Mouse (Mus musculus) lung, adult 2 months (tissue): ENCODE data around the gene Depdc1b. TPM values are rescaled to one million over a fixed set of nuclear protein-coding genes. Genes with fewer than 3 reads are reported as not detected.
A peak's percentile ranks its signal among the peaks of the same experiment; 100 is the strongest.

Experiments
- DNase-seq: peaks from one replicate; pipeline ENCODE4 v3.0.0; 2022
- H3K4me1 ChIP-seq: fragments of 200-500 bp; 2 replicates; pipeline ENCODE4 v1.6.1; 2011; ENCODE audit warnings: low read length; ENCODE audit not compliant: control insufficient read depth, insufficient read depth
- H3K4me3 ChIP-seq: fragments of 200-500 bp; replicated peaks from 2 replicates; pipeline ENCODE3; 2011; ENCODE audit warnings: low read depth, mild to moderate bottlenecking, control low read depth, low read length; ENCODE audit errors: extremely low read depth
- CTCF ChIP-seq: fragments of 200-500 bp; IDR thresholded peaks from 2 replicates; pipeline ENCODE4 v1.5.1; 2011; ENCODE audit warnings: mild to moderate bottlenecking, low read length, control low read depth; ENCODE audit not compliant: insufficient read depth
- POLR2A ChIP-seq: fragments of 200-500 bp; IDR thresholded peaks from 2 replicates; pipeline ENCODE4 v1.6.1; 2011; ENCODE audit warnings: low read depth, mild to moderate bottlenecking, control low read depth, low read length, borderline replicate concordance; ENCODE audit errors: extremely low read depth
- WGBS: fragments of 180-500 bp; shearing (Covaris S2); methylation state at CpG from one replicate; pipeline ENCODE4 v1.1.7; 2018; 5-methylcytosine and 5-hydroxymethylcytosine counted together
- polyA plus RNA-seq: library from polyadenylated mRNA; depleted of rRNA; stranded (reverse); fragments of >200 nt; gene quantifications from 2 replicates; pipeline ENCODE4 v1.2.3, GENCODE M21; 2012

Depdc1b gene
- polyA plus RNA-seq, 1 experiment: 0.37 TPM

GRCm38 (mm10) chr13:108284312-108284711, 31.8 kb upstream of the Depdc1b start:
- TF ChIP-seq POLR2A (no peak), CTCF (no peak)
- H3K4me1 ChIP-seq: no peaks in the 10 kb centered on the region
- DNase-seq: no peak
- no peak overlapping the region for H3K4me3 ChIP-seq
- 89% methylated on average over 2 of the region's 2 CpGs for WGBS

GRCm38 (mm10) chr13:108287953-108288352, 28.2 kb upstream of the Depdc1b start:
- Histone ChIP-seq H3K4me3 (no peak overlapping the region), H3K4me1 (no peaks in the 10 kb centered on the region)
- TF ChIP-seq CTCF (no peak), POLR2A (no peak)
- whole genome bisulfite sequencing: 43% methylated on average over 3 of the region's 3 CpGs
- DNase-seq: no peak

DNA sequence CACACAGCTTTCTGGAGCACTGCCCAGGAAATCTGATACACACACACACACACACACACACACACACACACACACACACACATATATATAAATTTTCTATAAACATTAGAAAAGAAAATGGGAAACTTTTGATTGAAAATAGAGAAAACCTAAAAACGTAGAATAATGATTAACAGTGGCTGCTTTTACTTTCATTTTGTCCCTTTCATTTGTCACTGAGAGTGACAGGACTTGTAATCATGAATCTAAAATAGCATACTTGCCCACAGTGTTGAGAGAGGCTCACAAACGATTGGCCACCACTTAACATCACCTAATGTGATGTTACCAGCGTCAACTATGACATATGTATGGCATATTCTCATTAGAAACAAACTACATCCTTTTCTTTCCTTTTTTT, 26.7 kb upstream of the Depdc1b start:
- Histone ChIP-seq H3K4me1 (no peaks in the 10 kb centered on the region), H3K4me3 (no peak overlapping the region)
- TF ChIP-seq CTCF (no peak), POLR2A (no peak)
- WGBS: 58% methylated on average over 3 of the region's 3 CpGs
- DNase-seq: no peak

- no peaks in the 10 kb centered on the region for H3K4me1 ChIP-seq
- DNase-seq: no peak
- TF ChIP-seq POLR2A: no peak
- TF ChIP-seq CTCF: no peak
- WGBS: 89% methylated on average over 4 of the region's 4 CpGs
- H3K4me3 ChIP-seq: no peak overlapping the region
Measured at GRCm38 (mm10) chr13:108290314-108290713, 25.8 kb upstream of the Depdc1b start.

- H3K4me1 ChIP-seq: peaks cover 6% of the 10 kb centered on the region
- 7% methylated on average over 12 of the region's 12 CpGs for WGBS
Measured at GRCm38 (mm10) chr13:108297350-108298093, 18.6 kb upstream of the Depdc1b start.

DNA sequence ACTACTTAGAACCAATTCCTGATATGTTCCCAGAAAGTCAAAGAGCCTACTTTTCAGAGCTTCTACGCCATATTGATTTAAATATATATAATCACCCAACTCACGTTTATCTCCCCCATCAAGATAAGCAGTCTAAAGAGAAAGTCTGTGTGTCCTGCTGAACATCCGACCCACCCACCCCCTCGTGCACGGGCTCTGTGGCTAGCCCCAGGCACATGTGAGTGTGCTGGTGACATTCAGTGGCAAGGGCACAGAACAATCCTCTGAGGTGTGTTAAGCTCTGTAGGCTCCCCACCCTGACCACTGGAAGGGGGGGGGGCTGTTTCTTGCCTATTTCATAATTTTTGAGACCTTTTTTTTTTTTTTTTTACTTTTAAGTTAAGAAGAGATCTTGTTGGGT, 17.9 kb upstream of the Depdc1b start:
- TF ChIP-seq CTCF (no peak), POLR2A (no peak)
- 46% methylated on average over 5 of the region's 5 CpGs for WGBS
- H3K4me3 ChIP-seq: no peak overlapping the region
- DNase-seq: no peak
- peaks cover 6% of the 10 kb centered on the region for H3K4me1 ChIP-seq

More at GRCm38 (mm10) chr13:108297350-108298093, 18.6 kb upstream of the Depdc1b start:
- DNase-seq: peak; percentile 21
- peak; percentile 28; the same call in 1 of the 2 replicates for TF ChIP-seq POLR2A
- no peak for TF ChIP-seq CTCF
- peak overlapping the region; percentile 43 for H3K4me3 ChIP-seq

DNA sequence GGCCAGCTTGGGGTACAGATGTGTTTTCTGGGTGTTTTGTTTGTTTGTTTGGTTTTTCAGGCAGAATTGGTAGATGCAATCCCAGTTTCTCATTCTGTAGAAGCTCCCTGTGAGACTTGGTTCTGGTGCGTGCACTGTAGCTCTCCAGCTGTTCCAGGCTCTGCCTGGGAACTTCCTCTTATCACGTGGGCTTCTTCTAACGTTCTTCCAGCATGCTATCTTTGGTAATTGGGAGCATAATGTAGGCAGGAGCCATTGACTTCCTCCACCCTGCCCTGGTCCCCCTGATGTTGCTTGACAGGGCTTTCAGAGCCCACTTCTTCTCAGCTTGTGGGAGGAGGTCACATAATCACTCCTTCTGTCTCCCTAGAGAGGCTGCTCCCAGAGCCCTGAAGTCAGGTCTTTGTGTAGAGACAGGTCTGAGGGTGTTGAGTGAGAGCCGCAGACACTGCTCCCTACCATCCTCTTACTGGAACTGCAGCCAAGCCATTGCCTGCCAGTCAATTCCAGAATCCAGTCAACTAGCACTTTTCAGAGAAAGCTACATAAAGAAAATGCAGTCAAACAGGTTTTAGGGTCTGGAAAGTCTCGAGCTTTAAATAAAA, 15.7 kb upstream of the Depdc1b start:
- no peak overlapping the region for H3K4me3 ChIP-seq
- peak; percentile 8 for DNase-seq
- no peak for TF ChIP-seq POLR2A
- TF ChIP-seq CTCF: peak; percentile 20; the same call in 1 of the 2 replicates
- WGBS: 23% methylated on average over 5 of the region's 5 CpGs
- peaks cover 6% of the 10 kb centered on the region for H3K4me1 ChIP-seq

GRCm38 (mm10) chr13:108301411-108301810, 14.7 kb upstream of the Depdc1b start:
- Histone ChIP-seq H3K4me3 (no peak overlapping the region), H3K4me1 (peaks cover 6% of the 10 kb centered on the region)
- WGBS: 67% methylated on average over 7 of the region's 7 CpGs
- no peak for DNase-seq
- TF ChIP-seq POLR2A: no peak
- TF ChIP-seq CTCF: no peak

GRCm38 (mm10) chr13:108302957-108303675, 13.0 kb upstream of the Depdc1b start:
- WGBS: 64% methylated on average over 7 of the region's 7 CpGs
- peaks cover 6% of the 10 kb centered on the region for H3K4me1 ChIP-seq
- DNase-seq: no peak
- H3K4me3 ChIP-seq: no peak overlapping the region
- TF ChIP-seq POLR2A (no peak), CTCF (no peak)
